Mouse (Mus musculus) E14TG2a.4 (cell line): ENCODE results near the gene Wtip.

ENCODE experiments used
- CTCF ChIP-seq: conservative IDR thresholded peaks from 2 replicates; pipeline ENCODE4 v1.5.1; 2014; ENCODE audit warnings: low read length
- NANOG ChIP-seq: IDR thresholded peaks from 2 replicates; pipeline ENCODE4 v1.6.1; 2014; ENCODE audit warnings: borderline replicate concordance, low read length, mixed read lengths
- POU5F1 ChIP-seq: IDR thresholded peaks from 2 replicates; pipeline ENCODE4 v1.6.1; 2014; ENCODE audit warnings: low read length, borderline replicate concordance

DNA sequence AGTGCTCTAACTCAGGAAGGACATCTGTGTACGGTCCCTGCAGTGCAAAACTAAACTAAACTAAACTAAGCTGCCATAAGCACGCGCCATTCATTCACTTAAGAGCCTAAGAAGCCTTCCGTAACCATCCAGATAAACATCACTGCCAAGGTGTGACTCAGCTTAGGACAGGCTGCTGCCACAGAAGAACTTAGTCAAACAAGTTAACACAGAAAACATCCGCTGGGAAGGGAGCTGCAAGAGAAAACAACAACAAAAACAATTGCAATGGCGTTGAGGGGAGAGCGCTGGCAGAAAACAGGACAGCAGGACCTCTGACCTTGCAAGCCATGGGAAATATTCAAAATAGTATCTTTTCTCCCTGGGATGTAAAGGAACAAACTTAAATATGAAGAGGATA is 31.6 kb upstream of the Wtip start:
- no peak for TF ChIP-seq CTCF
- no peak for TF ChIP-seq NANOG
- no peak for TF ChIP-seq POU5F1
